Mouse (Mus musculus): Measurements from ENCODE around the gene Pacsin2. TPM values are rescaled to one million over a fixed set of nuclear protein-coding genes. Genes with fewer than 3 reads are reported as not detected.
A peak's percentile ranks its signal among the peaks of the same experiment; 100 is the strongest.

Pacsin2 gene
- polyA plus RNA-seq, 1 experiment from 2014 or later: 85.4 TPM

DNA sequence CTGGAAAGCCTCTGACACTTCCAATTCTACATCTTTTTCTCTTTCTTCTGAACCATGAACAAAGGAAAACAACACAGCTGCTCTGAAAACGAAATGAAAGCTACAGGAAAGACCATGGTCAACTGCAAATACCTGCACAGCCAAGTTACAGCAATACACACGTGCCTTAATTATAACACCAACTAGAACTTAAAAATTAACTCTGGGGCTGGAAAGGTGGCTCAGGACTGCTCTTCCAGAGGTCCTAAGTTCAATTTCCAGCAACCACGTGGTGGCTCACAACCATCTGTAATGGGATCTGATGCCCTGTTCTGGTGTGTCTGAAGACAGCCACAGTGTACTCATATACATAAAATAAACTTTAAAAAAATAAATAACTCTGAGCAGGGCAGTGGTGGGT is 9.4 kb downstream of the Pacsin2 start:
- peaks cover 29% of the 10 kb centered on the region for H3K4me1 ChIP-seq (ENCODE audit: insufficient read depth, low read length)
- H3K9me3 ChIP-seq (ENCODE audit: low read length): no peaks in the 10 kb centered on the region
- H3K9ac ChIP-seq (replicated peaks; ENCODE audit: low read length): no peak overlapping the region
- H3K4me2 ChIP-seq (replicated peaks; ENCODE audit: low read depth, low read length): no peak overlapping the region
- no peak overlapping the region for H3K4me3 ChIP-seq (ENCODE audit: low read length)
- ATAC-seq (ENCODE audit: low FRiP score, low TSS enrichment): 0 out of 2 replicates have a peak, but pooled peaks have one; percentile 55
- peak overlapping the region; percentile 58; the same call in 1 of the 2 replicates for H3K27ac ChIP-seq (ENCODE audit: low read length)
- WGBS: 35% methylated on average over 3 of the region's 3 CpGs
- no peaks in the 10 kb centered on the region for H3K27me3 ChIP-seq (ENCODE audit: insufficient read depth, low read length)
- no peaks in the 10 kb centered on the region for H3K36me3 ChIP-seq (ENCODE audit: insufficient read depth, low read length)

DNA sequence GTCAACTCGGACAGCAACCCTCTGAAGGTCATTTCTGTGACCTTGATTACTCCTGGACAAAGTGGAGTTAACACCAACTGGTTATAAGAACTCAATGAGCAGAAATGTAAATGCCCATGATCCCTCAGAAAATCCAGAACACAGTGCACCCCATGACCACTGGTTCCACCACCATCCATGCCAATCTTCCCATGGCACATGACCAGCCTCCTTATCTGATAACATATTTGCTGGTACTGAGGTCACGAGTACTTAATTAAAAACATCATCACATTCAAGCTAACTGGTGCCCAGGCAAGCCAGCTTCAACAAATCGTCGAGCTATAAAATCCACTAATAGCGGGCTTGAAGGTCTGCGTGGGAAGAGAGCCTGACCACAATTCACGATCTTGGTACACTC is 10.0 kb downstream of the Pacsin2 start:
- 74% methylated on average over 7 of the region's 7 CpGs for WGBS
- no peak for ATAC-seq (ENCODE audit: low FRiP score, low TSS enrichment)
- no peak overlapping the region for H3K4me3 ChIP-seq (ENCODE audit: low read length)
- H3K27me3 ChIP-seq (ENCODE audit: insufficient read depth, low read length): no peaks in the 10 kb centered on the region
- no peaks in the 10 kb centered on the region for H3K36me3 ChIP-seq (ENCODE audit: insufficient read depth, low read length)
- no peak overlapping the region for H3K4me2 ChIP-seq (replicated peaks; ENCODE audit: low read depth, low read length)
- no peaks in the 10 kb centered on the region for H3K9me3 ChIP-seq (ENCODE audit: low read length)
- no peak overlapping the region for H3K9ac ChIP-seq (replicated peaks; ENCODE audit: low read length)
- H3K4me1 ChIP-seq (ENCODE audit: insufficient read depth, low read length): peaks cover 29% of the 10 kb centered on the region
- H3K27ac ChIP-seq (ENCODE audit: low read length): peak overlapping the region; percentile 58; the same call in 1 of the 2 replicates

DNA sequence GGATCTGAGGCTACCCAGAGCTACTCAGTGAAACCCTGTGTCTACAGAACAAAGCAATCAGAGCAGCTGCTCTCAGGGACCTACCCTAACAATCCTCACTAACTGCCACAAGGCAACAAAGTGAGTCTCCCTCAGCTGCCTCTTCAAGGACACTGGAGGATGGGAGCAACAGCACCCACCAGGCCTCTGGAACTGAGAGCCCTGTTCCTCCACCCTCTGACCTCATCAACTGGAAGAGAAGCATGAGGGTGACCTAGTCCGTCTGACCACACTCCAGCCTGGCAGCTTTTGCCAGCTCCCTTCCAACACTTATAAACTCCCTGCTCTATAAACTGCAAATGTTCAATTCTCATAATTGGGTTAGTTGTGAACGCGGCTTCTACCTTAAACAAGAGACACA is 10.5 kb downstream of the Pacsin2 start:
- Histone ChIP-seq H3K27ac (ENCODE audit: low read length) (no peak overlapping the region), H3K4me3 (ENCODE audit: low read length) (no peak overlapping the region), H3K27me3 (ENCODE audit: insufficient read depth, low read length) (no peaks in the 10 kb centered on the region), H3K4me1 (ENCODE audit: insufficient read depth, low read length) (peaks cover 29% of the 10 kb centered on the region), H3K9ac (replicated peaks; ENCODE audit: low read length) (no peak overlapping the region), H3K4me2 (replicated peaks; ENCODE audit: low read depth, low read length) (no peak overlapping the region), H3K9me3 (ENCODE audit: low read length) (no peaks in the 10 kb centered on the region), H3K36me3 (ENCODE audit: insufficient read depth, low read length) (no peaks in the 10 kb centered on the region)
- ATAC-seq (ENCODE audit: low FRiP score, low TSS enrichment): no peak
- 73% methylated on average over 3 of the region's 3 CpGs for WGBS

DNA sequence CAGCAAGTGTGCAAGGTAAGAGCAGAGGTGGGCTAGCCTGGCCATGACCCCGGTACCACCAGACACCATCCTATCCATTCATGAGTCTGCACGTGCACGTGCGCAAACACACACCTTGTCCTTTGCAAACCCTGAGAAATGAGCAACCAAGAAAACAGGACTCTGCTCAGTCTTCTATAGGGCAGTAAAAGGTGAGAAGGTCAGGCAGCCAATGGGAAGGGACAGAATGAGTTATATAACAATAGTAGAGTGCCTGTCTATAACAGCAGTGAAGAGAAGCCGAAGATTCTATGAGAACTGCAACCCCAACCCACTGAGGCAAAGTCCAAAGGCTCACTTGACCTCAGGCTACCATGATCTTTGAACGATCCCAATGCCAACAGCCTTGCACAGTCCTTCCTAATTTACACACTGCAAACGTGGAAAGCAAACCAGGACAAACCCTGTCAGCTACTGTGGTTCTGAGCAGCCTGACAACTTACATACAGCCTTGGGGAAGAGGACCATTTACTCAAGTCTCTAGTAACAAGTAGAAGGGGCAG is 12.1 kb downstream of the Pacsin2 start:
- WGBS: 81% methylated on average over 7 of the region's 7 CpGs
- Histone ChIP-seq H3K27ac (ENCODE audit: low read length) (peak overlapping the region; percentile 78), H3K9me3 (ENCODE audit: low read length) (no peaks in the 10 kb centered on the region), H3K9ac (replicated peaks; ENCODE audit: low read length) (no peak overlapping the region), H3K27me3 (ENCODE audit: insufficient read depth, low read length) (no peaks in the 10 kb centered on the region), H3K4me1 (ENCODE audit: insufficient read depth, low read length) (peaks cover 38% of the 10 kb centered on the region), H3K4me2 (replicated peaks; ENCODE audit: low read depth, low read length) (no peak overlapping the region), H3K36me3 (ENCODE audit: insufficient read depth, low read length) (no peaks in the 10 kb centered on the region), H3K4me3 (ENCODE audit: low read length) (no peak overlapping the region)
- 0 out of 2 replicates have a peak, but pooled peaks have one; percentile 22 for ATAC-seq (ENCODE audit: low FRiP score, low TSS enrichment)

DNA sequence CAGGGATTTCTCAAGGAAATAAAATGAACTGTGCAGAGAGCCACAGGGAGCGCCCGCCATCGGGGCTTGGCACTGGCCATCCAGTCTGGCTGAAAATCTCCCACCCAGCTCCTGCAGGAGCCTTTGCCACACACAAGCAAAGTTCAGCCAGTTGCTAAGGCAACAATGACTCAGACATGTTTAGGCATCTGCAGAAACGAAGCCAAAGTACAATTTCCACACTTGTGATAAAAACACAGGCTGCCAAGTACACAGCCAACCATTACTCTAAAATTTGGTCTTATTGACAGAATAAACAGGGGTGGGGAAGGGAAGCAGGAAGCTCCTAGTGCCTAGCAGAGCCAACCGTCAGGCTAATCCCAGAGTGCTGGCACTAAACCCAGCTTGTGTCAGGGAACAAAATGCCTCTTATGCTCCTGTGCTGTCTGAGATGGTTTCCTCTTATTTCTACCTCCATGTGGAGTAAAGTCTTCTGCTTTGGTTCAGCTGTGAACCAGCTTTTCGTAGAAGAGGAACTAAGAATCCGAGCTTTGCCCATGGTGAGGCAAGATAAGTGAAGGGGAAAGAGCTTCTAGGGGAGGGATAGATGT is 12.7 kb downstream of the Pacsin2 start:
- WGBS: 72% methylated on average over 7 of the region's 7 CpGs
- H3K9ac ChIP-seq (replicated peaks; ENCODE audit: low read length): no peak overlapping the region
- no peaks in the 10 kb centered on the region for H3K9me3 ChIP-seq (ENCODE audit: low read length)
- H3K4me1 ChIP-seq (ENCODE audit: insufficient read depth, low read length): peaks cover 38% of the 10 kb centered on the region
- ATAC-seq (ENCODE audit: low FRiP score, low TSS enrichment): no peak
- peak overlapping the region; percentile 78 for H3K27ac ChIP-seq (ENCODE audit: low read length)
- no peaks in the 10 kb centered on the region for H3K36me3 ChIP-seq (ENCODE audit: insufficient read depth, low read length)
- no peak overlapping the region for H3K4me2 ChIP-seq (replicated peaks; ENCODE audit: low read depth, low read length)
- no peak overlapping the region for H3K4me3 ChIP-seq (ENCODE audit: low read length)
- no peaks in the 10 kb centered on the region for H3K27me3 ChIP-seq (ENCODE audit: insufficient read depth, low read length)

DNA sequence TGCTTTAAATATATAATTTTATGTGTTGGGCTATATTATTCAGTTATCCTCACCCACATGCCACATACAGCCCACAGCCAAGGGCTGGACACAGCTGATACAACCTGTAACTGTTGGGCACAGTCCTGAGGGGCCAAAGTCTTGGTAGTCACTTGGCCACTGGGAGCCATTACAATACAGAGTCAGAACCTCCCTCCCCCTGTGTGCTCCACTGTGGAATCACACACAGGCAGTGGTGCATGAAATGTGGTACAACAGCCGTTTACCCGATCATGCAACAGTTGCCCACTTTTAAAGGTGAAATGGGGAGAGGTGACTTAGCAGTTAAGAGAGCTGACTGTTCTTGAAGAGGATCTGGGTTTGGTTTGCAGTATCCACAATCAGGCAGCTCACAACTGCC is 14.4 kb downstream of the Pacsin2 start:
- Histone ChIP-seq H3K9me3 (ENCODE audit: low read length) (no peaks in the 10 kb centered on the region), H3K27me3 (ENCODE audit: insufficient read depth, low read length) (no peaks in the 10 kb centered on the region), H3K27ac (ENCODE audit: low read length) (no peak overlapping the region), H3K4me3 (ENCODE audit: low read length) (no peak overlapping the region), H3K4me2 (replicated peaks; ENCODE audit: low read depth, low read length) (no peak overlapping the region), H3K36me3 (ENCODE audit: insufficient read depth, low read length) (no peaks in the 10 kb centered on the region), H3K4me1 (ENCODE audit: insufficient read depth, low read length) (peaks cover 42% of the 10 kb centered on the region), H3K9ac (replicated peaks; ENCODE audit: low read length) (no peak overlapping the region)
- ATAC-seq (ENCODE audit: low FRiP score, low TSS enrichment): no peak
- WGBS: 64% methylated on average over 2 of the region's 2 CpGs

DNA sequence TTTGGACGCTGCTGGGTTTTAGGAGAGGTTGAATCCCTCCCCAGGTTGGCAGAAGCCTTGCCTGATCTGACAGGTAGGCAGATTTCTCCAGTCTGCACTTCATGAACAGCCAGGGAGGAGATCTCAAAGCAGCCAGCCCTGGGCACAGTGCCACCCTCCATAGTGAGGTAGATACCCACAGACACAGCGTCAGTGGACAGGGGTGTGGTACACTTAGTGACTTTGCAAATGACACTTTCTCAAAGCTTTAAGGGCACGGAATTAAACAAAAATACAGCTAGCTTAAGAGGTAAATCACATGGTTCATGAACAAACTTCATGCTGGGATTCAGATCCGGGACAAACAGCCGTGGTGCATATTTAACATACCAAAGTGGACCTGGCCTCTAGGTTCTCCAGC is 15.8 kb downstream of the Pacsin2 start:
- Histone ChIP-seq H3K4me2 (replicated peaks; ENCODE audit: low read depth, low read length) (no peak overlapping the region), H3K4me3 (ENCODE audit: low read length) (no peak overlapping the region), H3K27me3 (ENCODE audit: insufficient read depth, low read length) (no peaks in the 10 kb centered on the region), H3K4me1 (ENCODE audit: insufficient read depth, low read length) (peaks cover 40% of the 10 kb centered on the region), H3K27ac (ENCODE audit: low read length) (no peak overlapping the region), H3K9me3 (ENCODE audit: low read length) (no peaks in the 10 kb centered on the region), H3K9ac (replicated peaks; ENCODE audit: low read length) (no peak overlapping the region), H3K36me3 (ENCODE audit: insufficient read depth, low read length) (no peaks in the 10 kb centered on the region)
- WGBS: 71% methylated on average over 5 of the region's 5 CpGs
- ATAC-seq (ENCODE audit: low FRiP score, low TSS enrichment): no peak

DNA sequence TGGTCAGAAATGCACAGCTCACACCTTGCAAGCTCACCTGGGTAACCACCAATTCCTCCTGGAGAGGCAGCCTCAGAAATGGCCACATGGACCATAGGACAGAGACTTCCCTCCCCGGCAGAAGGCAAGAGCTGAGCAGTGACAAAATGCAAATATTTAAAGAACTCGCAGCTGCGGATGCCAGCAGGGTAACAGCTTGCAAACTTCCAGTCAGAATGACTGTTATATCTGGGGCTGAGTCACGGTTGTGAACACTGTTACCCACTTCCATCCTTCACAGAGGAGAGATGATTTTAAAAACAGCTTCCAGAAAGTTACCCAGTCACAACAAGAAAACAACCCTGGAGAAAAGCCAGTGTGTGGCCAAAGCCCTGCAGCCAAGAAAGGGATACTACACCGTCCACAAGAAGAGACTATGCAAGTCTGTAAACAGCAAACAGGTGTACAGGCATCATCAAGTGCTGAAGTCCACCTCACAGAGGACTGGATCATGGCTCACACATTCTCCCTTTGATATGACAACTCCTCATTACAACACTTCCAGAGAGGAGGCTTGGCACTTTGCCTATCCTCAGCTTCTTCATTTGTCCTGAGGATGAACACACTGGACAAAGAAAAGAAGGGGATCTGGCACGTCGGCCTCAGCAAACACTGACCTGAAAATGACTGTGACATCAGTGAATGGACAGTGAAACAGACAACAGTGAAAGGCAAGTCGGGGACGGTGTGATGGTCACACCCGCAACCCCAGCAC is 16.4 kb downstream of the Pacsin2 start:
- Histone ChIP-seq H3K4me3 (ENCODE audit: low read length) (no peak overlapping the region), H3K4me1 (ENCODE audit: insufficient read depth, low read length) (peaks cover 38% of the 10 kb centered on the region), H3K36me3 (ENCODE audit: insufficient read depth, low read length) (no peaks in the 10 kb centered on the region), H3K27me3 (ENCODE audit: insufficient read depth, low read length) (no peaks in the 10 kb centered on the region), H3K9ac (replicated peaks; ENCODE audit: low read length) (no peak overlapping the region), H3K4me2 (replicated peaks; ENCODE audit: low read depth, low read length) (no peak overlapping the region), H3K9me3 (ENCODE audit: low read length) (no peaks in the 10 kb centered on the region), H3K27ac (ENCODE audit: low read length) (no peak overlapping the region)
- no peak for ATAC-seq (ENCODE audit: low FRiP score, low TSS enrichment)
- WGBS: 61% methylated on average over 10 of the region's 10 CpGs

DNA sequence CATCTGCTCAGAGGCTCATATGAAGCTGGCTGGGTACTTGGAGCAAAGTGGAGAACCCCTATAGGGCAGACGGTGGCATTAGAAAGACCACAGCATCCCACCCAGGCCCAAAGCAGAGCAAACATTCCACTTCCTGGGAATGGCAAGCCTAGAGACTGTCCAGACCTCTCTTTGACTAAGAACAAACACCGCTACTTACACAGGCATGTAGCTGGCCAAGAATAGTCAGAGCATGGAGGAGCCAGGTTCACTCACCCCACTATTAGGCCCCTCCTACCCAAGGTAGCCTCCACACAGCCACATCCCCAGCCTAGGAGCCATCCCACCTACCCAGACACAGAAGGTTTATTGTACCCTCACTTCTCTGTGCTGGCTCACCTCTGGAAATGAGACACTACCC is 18.5 kb downstream of the Pacsin2 start:
- Histone ChIP-seq H3K4me3 (ENCODE audit: low read length) (no peak overlapping the region), H3K27me3 (ENCODE audit: insufficient read depth, low read length) (no peaks in the 10 kb centered on the region), H3K36me3 (ENCODE audit: insufficient read depth, low read length) (no peaks in the 10 kb centered on the region), H3K27ac (ENCODE audit: low read length) (no peak overlapping the region), H3K9me3 (ENCODE audit: low read length) (no peaks in the 10 kb centered on the region), H3K4me1 (ENCODE audit: insufficient read depth, low read length) (peaks cover 28% of the 10 kb centered on the region), H3K4me2 (replicated peaks; ENCODE audit: low read depth, low read length) (no peak overlapping the region), H3K9ac (replicated peaks; ENCODE audit: low read length) (no peak overlapping the region)
- WGBS: 86% methylated on average over 2 of the region's 2 CpGs
- ATAC-seq (ENCODE audit: low FRiP score, low TSS enrichment): no peak

DNA sequence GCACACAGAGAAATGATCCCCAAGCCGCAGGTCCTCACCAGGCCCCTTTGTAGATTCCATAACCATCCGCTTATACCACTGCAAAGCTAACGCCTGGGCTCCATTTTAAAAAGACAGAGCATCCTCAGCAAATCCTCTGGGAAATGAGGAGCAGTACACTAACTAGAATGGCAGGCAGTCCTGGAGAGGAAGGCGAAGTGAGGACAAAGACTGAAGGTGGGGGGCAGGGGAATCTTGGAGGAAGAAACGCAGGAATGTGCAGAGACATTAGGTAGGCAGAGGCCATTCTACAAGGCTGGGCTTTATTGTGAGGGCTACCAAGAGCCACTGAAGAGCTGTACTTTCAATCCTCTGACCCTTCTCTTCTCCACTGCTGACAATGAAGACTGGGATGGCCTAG is 19.0 kb downstream of the Pacsin2 start:
- Histone ChIP-seq H3K36me3 (ENCODE audit: insufficient read depth, low read length) (no peaks in the 10 kb centered on the region), H3K27me3 (ENCODE audit: insufficient read depth, low read length) (no peaks in the 10 kb centered on the region), H3K4me3 (ENCODE audit: low read length) (no peak overlapping the region), H3K4me1 (ENCODE audit: insufficient read depth, low read length) (peaks cover 30% of the 10 kb centered on the region), H3K4me2 (replicated peaks; ENCODE audit: low read depth, low read length) (no peak overlapping the region), H3K9me3 (ENCODE audit: low read length) (no peaks in the 10 kb centered on the region), H3K27ac (ENCODE audit: low read length) (no peak overlapping the region), H3K9ac (replicated peaks; ENCODE audit: low read length) (no peak overlapping the region)
- 83% methylated on average over 5 of the region's 5 CpGs for WGBS
- ATAC-seq (ENCODE audit: low FRiP score, low TSS enrichment): no peak

Data from kidney, embryonic 16.5 days (tissue).